Mouse (Mus musculus): ENCODE results near the gene Mapk11. TPM values are rescaled to one million over a fixed set of nuclear protein-coding genes. Genes with fewer than 3 reads are reported as not detected.

Mapk11 gene
- total and polyA plus RNA-seq, 3 experiments = 0.04 TPM; not detected in 1

GRCm38 (mm10) chr15:89182842-89183241, 33.4 kb upstream of the Mapk11 start:
- Histone ChIP-seq H3K4me1 (ENCODE audit: control insufficient read depth in 1 of 2, insufficient read depth in 2 of 2, low read length in 2 of 2) (peaks cover 0 to 4% of the 10 kb centered on the region in 2 experiments; a peak in 2 of 4 replicates), H3K9me3 (replicated peaks; ENCODE audit: insufficient read depth, low read length) (no peaks in the 10 kb centered on the region), H3K4me3 (ENCODE audit: control insufficient read depth in 1 of 2, insufficient read depth in 1 of 2, low read depth in 2 of 2, low read length in 2 of 2) (no peak overlapping the region), H3K36me3 (ENCODE audit: control insufficient read depth in 1 of 2, insufficient read depth in 2 of 2, low read length in 2 of 2) (peaks cover 0 to 2% of the 10 kb centered on the region in 2 experiments; a peak in 1 of 4 replicates), H3K79me2 (ENCODE audit: control insufficient read depth, insufficient read depth, low read length, poor library complexity) (no peaks in the 10 kb centered on the region), H3K27ac (ENCODE audit: control insufficient read depth, low read depth, low read length) (no peak overlapping the region), H3K9ac (ENCODE audit: control insufficient read depth, low read depth, low read length, poor library complexity, severe bottlenecking) (no peak overlapping the region), H3K27me3 (ENCODE audit: control insufficient read depth in 1 of 2, insufficient read depth in 2 of 2, low read length in 2 of 2) (no peaks in the 10 kb centered on the region)
- no peak for DNase-seq (ENCODE audit: low read depth, low spot score)
- TF ChIP-seq ZKSCAN1 (IDR thresholded peaks at IDR 0.05; ENCODE audit: low read depth, low read length) = no peak

GRCm38 (mm10) chr15:89182328-89182741, 32.9 kb upstream of the Mapk11 start:
- DNase-seq (ENCODE audit: low read depth, low spot score) = no peak
- Histone ChIP-seq H3K9ac (ENCODE audit: control insufficient read depth, low read depth, low read length, poor library complexity, severe bottlenecking) (no peak overlapping the region), H3K4me3 (ENCODE audit: control insufficient read depth in 1 of 2, insufficient read depth in 1 of 2, low read depth in 2 of 2, low read length in 2 of 2) (no peak overlapping the region), H3K36me3 (ENCODE audit: control insufficient read depth in 1 of 2, insufficient read depth in 2 of 2, low read length in 2 of 2) (peaks cover 0 to 7% of the 10 kb centered on the region in 2 experiments; a peak in 2 of 4 replicates), H3K79me2 (ENCODE audit: control insufficient read depth, insufficient read depth, low read length, poor library complexity) (no peaks in the 10 kb centered on the region), H3K27ac (ENCODE audit: control insufficient read depth, low read depth, low read length) (no peak overlapping the region), H3K4me1 (ENCODE audit: control insufficient read depth in 1 of 2, insufficient read depth in 2 of 2, low read length in 2 of 2) (peaks cover 3 to 9% of the 10 kb centered on the region in 2 experiments; a peak in 3 of 4 replicates), H3K9me3 (replicated peaks; ENCODE audit: insufficient read depth, low read length) (no peaks in the 10 kb centered on the region), H3K27me3 (ENCODE audit: control insufficient read depth in 1 of 2, insufficient read depth in 2 of 2, low read length in 2 of 2) (no peaks in the 10 kb centered on the region)
- no peak for TF ChIP-seq SIN3A (IDR thresholded peaks at IDR 0.05; ENCODE audit: low read length)

GRCm38 (mm10) chr15:89181561-89182270, 32.3 kb upstream of the Mapk11 start:
- no peak overlapping the region for H3K27ac ChIP-seq (ENCODE audit: control insufficient read depth, low read depth, low read length)
- no peak for DNase-seq (ENCODE audit: low read depth, low spot score)
- no peak overlapping the region for H3K9ac ChIP-seq (ENCODE audit: control insufficient read depth, low read depth, low read length, poor library complexity, severe bottlenecking)
- no peaks in the 10 kb centered on the region for H3K9me3 ChIP-seq (replicated peaks; ENCODE audit: insufficient read depth, low read length)
- peaks cover 4 to 15% of the 10 kb centered on the region in 2 experiments; a peak in 3 of 4 replicates for H3K4me1 ChIP-seq (ENCODE audit: control insufficient read depth in 1 of 2, insufficient read depth in 2 of 2, low read length in 2 of 2)
- TF ChIP-seq ZMIZ1 (IDR thresholded peaks at IDR 0.05; ENCODE audit: low read depth, low read length) = no peak
- H3K79me2 ChIP-seq (ENCODE audit: control insufficient read depth, insufficient read depth, low read length, poor library complexity) = no peaks in the 10 kb centered on the region
- no peak overlapping the region for H3K4me3 ChIP-seq (ENCODE audit: control insufficient read depth in 1 of 2, insufficient read depth in 1 of 2, low read depth in 2 of 2, low read length in 2 of 2)
- H3K36me3 ChIP-seq (ENCODE audit: control insufficient read depth in 1 of 2, insufficient read depth in 2 of 2, low read length in 2 of 2) = peaks cover 0 to 11% of the 10 kb centered on the region in 2 experiments; a peak in 2 of 4 replicates
- H3K27me3 ChIP-seq (ENCODE audit: control insufficient read depth in 1 of 2, insufficient read depth in 2 of 2, low read length in 2 of 2) = no peaks in the 10 kb centered on the region

- Histone ChIP-seq H3K9ac (ENCODE audit: control insufficient read depth, low read depth, low read length, poor library complexity, severe bottlenecking) (no peak within 1 kb of the TSS), H3K27me3 (ENCODE audit: control insufficient read depth in 1 of 2, insufficient read depth in 2 of 2, low read length in 2 of 2) (no peaks in the 10 kb centered on the region), H3K36me3 (ENCODE audit: control insufficient read depth in 1 of 2, insufficient read depth in 2 of 2, low read length in 2 of 2) (peaks cover 0 to 11% of the 10 kb centered on the region in 2 experiments; a peak in 2 of 4 replicates), H3K79me2 (ENCODE audit: control insufficient read depth, insufficient read depth, low read length, poor library complexity) (no peaks in the 10 kb centered on the region), H3K27ac (ENCODE audit: control insufficient read depth, low read depth, low read length) (no peak within 1 kb of the TSS), H3K4me3 (ENCODE audit: control insufficient read depth in 1 of 2, insufficient read depth in 1 of 2, low read depth in 2 of 2, low read length in 2 of 2) (no peak within 1 kb of the TSS), H3K4me1 (ENCODE audit: control insufficient read depth in 1 of 2, insufficient read depth in 2 of 2, low read length in 2 of 2) (peaks cover 4 to 16% of the 10 kb centered on the region in 2 experiments; a peak in 3 of 4 replicates), H3K9me3 (replicated peaks; ENCODE audit: insufficient read depth, low read length) (no peaks in the 10 kb centered on the region)
- DNase-seq (ENCODE audit: low read depth, low spot score) = no peak
- TF ChIP-seq TAL1 (IDR thresholded peaks at IDR 0.05; ENCODE audit: low read length) (no peak), POLR2A (IDR thresholded peaks at IDR 0.05; ENCODE audit: control insufficient read depth in 1 of 2, insufficient read depth in 1 of 2, low read depth in 1 of 2, low read length in 2 of 2, poor library complexity in 1 of 2) (0 out of 4 replicates have a peak, but pooled peaks of 1 of the 2 experiments have one; percentile 23), RCOR1 (IDR thresholded peaks at IDR 0.05; ENCODE audit: low read depth, low read length) (no peak)
These were observed 31.3 kb upstream of the Mapk11 start, which contains the start of gene Plxnb2 for GRCm38 (mm10) chr15:89180571-89181229. Gene Plxnb2, minus strand, starts transcription at chr15:89180788.

Data from MEL (cell line).